Mouse (Mus musculus) midbrain, postnatal 0 days (tissue): ENCODE results near the gene Rnasek. TPM values are rescaled to one million over a fixed set of nuclear protein-coding genes. Genes with fewer than 3 reads are reported as not detected.

Experiments used
- ATAC-seq: fragments of 200-750 bp; cut with Nextera tagmentation; 2 replicates; pipeline ENCODE4 v1.8.0; 2017; ENCODE audit warnings: moderate number of reproducible peaks, mild to moderate bottlenecking, moderate TSS enrichment, moderate library complexity; ENCODE audit not compliant: low FRiP score
- DNase-seq: peaks from one replicate; pipeline ENCODE4 v3.0.0-alpha.2; 2015; ENCODE audit warnings: low spot score
- H3K27ac ChIP-seq: fragments of 300-500 bp; sonication (generic); 2 replicates; pipeline ENCODE4 v1.5.1; 2014; ENCODE audit warnings: low read depth, mild to moderate bottlenecking, low read length, mixed read lengths
- H3K27me3 ChIP-seq: fragments of 300-500 bp; sonication (generic); 2 replicates; pipeline ENCODE4 v1.6.1; 2014; ENCODE audit warnings: low read length, control low read depth, mixed read lengths; ENCODE audit not compliant: insufficient read depth
- H3K36me3 ChIP-seq: fragments of 300-500 bp; sonication (generic); 2 replicates; pipeline ENCODE4 v1.6.1; 2014; ENCODE audit warnings: low read length, control low read depth, mixed read lengths; ENCODE audit not compliant: insufficient read depth
- H3K4me1 ChIP-seq: fragments of 300-500 bp; sonication (generic); 2 replicates; pipeline ENCODE4 v1.6.1; 2014; ENCODE audit warnings: mild to moderate bottlenecking, control low read depth, antibody characterized with exemption, low read length, mixed read lengths; ENCODE audit not compliant: insufficient read depth
- H3K4me2 ChIP-seq: fragments of 300-500 bp; sonication (generic); 2 replicates; pipeline ENCODE4 v1.6.1; 2014; ENCODE audit warnings: low read depth, mild to moderate bottlenecking, low read length, mixed read lengths; ENCODE audit not compliant: poor library complexity, severe bottlenecking
- H3K4me3 ChIP-seq: fragments of 300-500 bp; sonication (generic); 2 replicates; pipeline ENCODE4 v1.5.1; 2014; ENCODE audit warnings: low read depth, mild to moderate bottlenecking, low read length, moderate library complexity
- H3K9ac ChIP-seq: fragments of 300-500 bp; sonication (generic); replicated peaks from 2 replicates; pipeline ENCODE4 v1.6.1; 2014; ENCODE audit warnings: mild to moderate bottlenecking, low read length, moderate library complexity, mixed read lengths; ENCODE audit not compliant: poor library complexity, severe bottlenecking
- H3K9me3 ChIP-seq: fragments of 300-500 bp; sonication (generic); 2 replicates; pipeline ENCODE4 v1.6.1; 2016; ENCODE audit warnings: low read length, control low read depth
- CTCF ChIP-seq: IDR thresholded peaks from 2 replicates; pipeline ENCODE4 v1.5.1; 2016; ENCODE audit warnings: antibody characterized with exemption, mild to moderate bottlenecking
- WGBS: fragments of 180-500 bp; shearing (Covaris S2); extraction: QIAGEN DNeasy Blood & Tissue Kit; methylation state at CpG from one replicate; pipeline ENCODE4 v1.1.7; 2014; 5-methylcytosine and 5-hydroxymethylcytosine counted together
- polyA plus RNA-seq: library from polyadenylated mRNA; unstranded; fragments of >200 nt; fragmentation: Nextera tagmentation; extraction: Ambion mirVana; gene quantifications from 2 replicates; pipeline ENCODE4 v1.2.1, GENCODE M21; 2015
- total RNA-seq: library from RNA; depleted of rRNA; stranded (reverse); fragments of >200 nt; gene quantifications from 2 replicates; pipeline ENCODE4 v1.2.3, GENCODE M21; 2014

The Rnasek gene
- total and polyA plus RNA-seq, 2 experiments from 2014 or later, result 81.2 to 588 TPM

DNA sequence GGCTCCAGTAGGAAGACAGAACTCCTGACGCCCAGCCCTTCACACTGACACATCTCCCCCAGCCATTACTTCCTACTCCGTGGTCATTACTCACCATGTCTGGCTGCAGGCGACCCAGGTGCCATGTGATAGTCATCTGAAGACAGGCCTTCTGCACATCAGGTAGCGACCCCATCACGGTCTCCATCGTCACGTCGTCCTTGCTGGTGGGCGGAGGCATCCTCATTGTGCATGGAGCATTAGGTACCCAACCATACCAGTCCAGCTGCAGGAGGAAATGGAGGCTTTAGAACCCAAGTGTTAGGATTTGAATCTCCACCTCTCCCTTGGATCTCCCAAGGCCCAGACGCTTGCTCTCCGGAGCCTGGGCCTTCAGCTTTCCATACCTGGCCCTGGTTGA, 2.9 kb upstream of the Rnasek start:
- Histone ChIP-seq H3K27me3 (0 out of 2 replicates have a peak, but pooled peaks cover 2% of the 10 kb centered on the region), H3K36me3 (no peaks in the 10 kb centered on the region), H3K9me3 (no peaks in the 10 kb centered on the region), H3K9ac (no peak overlapping the region), H3K4me1 (0 out of 2 replicates have a peak, but pooled peaks cover 3% of the 10 kb centered on the region), H3K27ac (no peak overlapping the region), H3K4me3 (no peak overlapping the region), H3K4me2 (no peak overlapping the region)
- 69% methylated on average over 11 of the region's 11 CpGs for WGBS
- TF ChIP-seq CTCF, result no peak
- DNase-seq, result no peak
- ATAC-seq, result no peak

DNA sequence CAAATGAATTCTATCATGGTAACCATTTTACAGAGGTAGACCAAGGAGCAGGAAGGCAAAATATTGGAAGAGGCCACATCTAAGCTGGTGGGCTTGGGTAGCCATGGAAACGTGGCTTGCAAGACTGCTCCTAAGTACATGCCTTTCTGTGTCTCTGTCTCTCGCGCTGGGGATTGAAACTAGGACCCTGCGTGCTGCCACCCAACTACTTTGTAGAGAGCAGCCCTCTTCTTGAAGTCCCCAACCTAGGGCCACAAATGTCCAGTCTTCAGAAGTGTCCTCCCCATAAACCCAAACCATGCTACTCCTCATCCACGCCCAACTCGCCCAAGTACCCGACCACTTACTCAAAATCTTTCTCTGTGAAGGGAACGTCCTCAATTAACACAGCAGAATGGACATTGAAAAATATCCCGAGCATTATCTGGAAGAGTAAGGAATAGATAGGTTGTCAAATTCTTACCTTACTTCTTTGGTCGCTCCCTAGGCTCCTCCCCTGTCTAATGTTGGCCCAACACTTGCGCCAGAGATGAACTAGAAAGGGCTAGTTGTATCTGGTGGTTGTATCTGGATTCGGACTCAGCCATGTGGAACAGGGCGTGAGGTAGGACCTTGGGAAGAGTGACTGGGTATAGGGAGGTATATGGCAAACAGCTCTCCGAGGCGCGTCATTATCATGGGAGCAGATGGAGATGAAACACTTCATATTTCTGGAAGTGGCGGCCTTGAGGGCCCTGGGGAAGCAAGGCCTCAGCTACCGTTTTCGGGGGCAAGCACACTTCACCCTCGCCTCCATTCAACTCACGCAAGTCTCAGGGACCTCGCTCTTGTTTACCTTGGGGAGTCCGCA, 826 bp downstream of the Rnasek start:
- Histone ChIP-seq H3K4me1 (peaks cover 9% of the 10 kb centered on the region; the same call in 1 of the 2 replicates), H3K4me2 (peak overlapping the region; percentile 88), H3K27me3 (0 out of 2 replicates have a peak, but pooled peaks cover 2% of the 10 kb centered on the region), H3K36me3 (peaks cover 15% of the 10 kb centered on the region; the same call in 1 of the 2 replicates), H3K9me3 (no peaks in the 10 kb centered on the region), H3K27ac (peak overlapping the region; percentile 92), H3K9ac (peak overlapping the region; percentile 86), H3K4me3 (peak overlapping the region; percentile 77)
- no peak for ATAC-seq
- 11% methylated on average over 23 of the region's 23 CpGs for WGBS
- TF ChIP-seq CTCF, result no peak
- no peak for DNase-seq

GRCm38 (mm10) chr11:70237457-70238167, 2.0 kb downstream of the Rnasek start, which contains the start of gene 0610010K14Rik:
Gene 0610010K14Rik (minus strand): TSS chr11:70237914.
- Histone ChIP-seq H3K4me2 (peak within 1 kb of the TSS; percentile 88), H3K9me3 (no peaks in the 10 kb centered on the region), H3K27me3 (0 out of 2 replicates have a peak, but pooled peaks cover under 1% of the 10 kb centered on the region), H3K36me3 (peaks cover 15% of the 10 kb centered on the region; the same call in 1 of the 2 replicates), H3K4me3 (peak within 1 kb of the TSS; percentile 77), H3K9ac (peak within 1 kb of the TSS; percentile 86), H3K4me1 (peaks cover 9% of the 10 kb centered on the region; the same call in 1 of the 2 replicates), H3K27ac (peak within 1 kb of the TSS; percentile 92)
- ATAC-seq, result peak; percentile 94
- peak; percentile 71 for TF ChIP-seq CTCF
- WGBS, result under 1% methylated on average over 55 of the region's 70 CpGs
- peak; percentile 97 for DNase-seq

DNA sequence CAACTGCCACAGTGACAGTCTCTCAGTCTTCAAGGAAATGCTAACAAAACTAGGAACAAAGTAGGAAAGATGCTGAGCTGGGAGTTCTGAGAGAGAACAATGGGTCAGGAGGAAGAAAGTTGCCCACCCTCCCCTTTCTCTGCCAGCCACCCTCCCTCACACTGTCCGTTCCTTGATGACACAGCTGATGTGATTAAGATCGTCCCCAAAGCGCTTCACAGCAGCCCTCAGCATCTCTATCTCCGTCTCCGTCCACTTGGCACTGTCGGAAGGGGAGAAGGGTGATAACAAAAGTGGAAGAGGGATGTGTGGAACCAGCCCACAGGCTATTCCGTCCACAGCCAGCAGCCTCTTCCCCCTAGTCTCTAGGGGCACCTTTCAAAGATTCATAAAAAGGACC, 2.9 kb downstream of the Rnasek start:
- TF ChIP-seq CTCF, result no peak
- 19% methylated on average over 7 of the region's 7 CpGs for WGBS
- Histone ChIP-seq H3K27me3 (no peaks in the 10 kb centered on the region), H3K36me3 (peaks cover 15% of the 10 kb centered on the region; the same call in 1 of the 2 replicates), H3K4me3 (peak overlapping the region; percentile 77), H3K27ac (peak overlapping the region; percentile 92; the same call in 1 of the 2 replicates), H3K4me2 (peak overlapping the region; percentile 88), H3K9ac (peak overlapping the region; percentile 77), H3K4me1 (peaks cover 9% of the 10 kb centered on the region; the same call in 1 of the 2 replicates), H3K9me3 (no peaks in the 10 kb centered on the region)
- DNase-seq (no peak), ATAC-seq (no peak)

- no peak for TF ChIP-seq CTCF
- Histone ChIP-seq H3K27ac (no peak overlapping the region), H3K4me2 (no peak overlapping the region), H3K4me1 (peaks cover 9% of the 10 kb centered on the region; the same call in 1 of the 2 replicates), H3K36me3 (peaks cover 15% of the 10 kb centered on the region; the same call in 1 of the 2 replicates), H3K4me3 (no peak overlapping the region), H3K9me3 (no peaks in the 10 kb centered on the region), H3K9ac (no peak overlapping the region), H3K27me3 (no peaks in the 10 kb centered on the region)
- 89% methylated on average over 12 of the region's 12 CpGs for WGBS
- no peak for ATAC-seq
- DNase-seq, result no peak
Observed at GRCm38 (mm10) chr11:70235254-70235900, 4.3 kb downstream of the Rnasek start.
